Mouse (Mus musculus) ovary, postnatal 10 days (tissue): ENCODE measurements around the gene Il27.
"Not testable (repeated sequence)": the region's sequence is repeated elsewhere in the genome, so short reads cannot be mapped to it uniquely, and the experiment has no call there.

Source experiments
- DNase-seq: peaks from one replicate; pipeline ENCODE4 v3.0.0; 2022; ENCODE audit warnings: low spot score

Gene Il27

DNA sequence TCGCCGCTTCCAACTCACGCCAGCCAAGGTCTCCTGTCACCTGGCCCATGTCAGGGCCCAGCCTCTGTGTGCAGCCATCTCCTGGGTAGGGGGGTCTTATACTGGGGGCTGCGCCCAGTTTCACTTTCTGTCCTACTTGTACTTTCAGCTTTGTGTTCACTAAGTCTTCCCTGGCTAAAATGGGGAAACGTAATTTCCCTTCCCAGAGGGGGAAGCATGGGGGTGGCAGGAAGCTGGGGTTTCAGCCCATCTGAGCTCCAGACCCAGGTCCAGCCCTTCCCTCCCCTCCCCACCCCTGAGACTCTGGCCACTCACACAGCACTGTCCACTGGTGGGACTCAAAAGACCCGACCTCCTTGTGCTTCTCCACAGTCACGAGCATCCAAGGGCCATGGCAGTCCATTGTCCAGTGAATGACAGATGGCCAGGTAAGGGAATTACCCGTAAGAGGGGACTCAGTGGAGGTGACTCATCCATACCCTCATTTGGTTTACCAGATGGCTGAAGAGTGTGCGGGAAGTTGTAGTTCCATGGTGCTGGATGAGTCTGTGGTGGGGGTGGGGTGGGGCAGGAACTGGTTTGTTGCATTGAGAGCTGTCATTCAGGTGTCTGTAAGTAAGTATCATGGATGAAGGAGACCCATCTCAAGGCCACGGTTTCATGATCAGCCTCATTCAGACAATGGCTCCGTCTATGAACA lies at the start of gene Il27:
TSS of gene Il27 (minus strand) at position 80 of the 700 bp plus-strand sequence.
- DNase-seq: no peak

DNA sequence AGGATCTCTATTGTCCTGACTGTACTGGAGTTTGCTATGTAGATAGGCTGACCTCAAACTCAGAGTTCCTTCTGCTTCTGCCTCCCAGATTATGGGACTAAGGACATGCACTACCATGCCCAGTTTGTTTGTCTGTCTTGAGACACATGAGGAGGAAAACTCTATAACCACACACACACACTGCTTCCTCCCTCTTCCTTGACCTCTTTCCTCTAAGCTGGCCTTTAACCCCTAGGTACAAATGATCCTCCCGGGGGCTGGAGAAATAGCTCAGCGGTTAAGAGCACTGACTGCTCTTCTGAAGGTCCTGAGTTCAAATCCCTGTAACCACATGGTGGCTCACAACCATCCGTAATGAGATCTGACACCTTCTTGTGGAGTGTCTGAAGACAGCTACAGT lies 49.6 kb upstream of the Il27 start:
- no peak for DNase-seq

DNA sequence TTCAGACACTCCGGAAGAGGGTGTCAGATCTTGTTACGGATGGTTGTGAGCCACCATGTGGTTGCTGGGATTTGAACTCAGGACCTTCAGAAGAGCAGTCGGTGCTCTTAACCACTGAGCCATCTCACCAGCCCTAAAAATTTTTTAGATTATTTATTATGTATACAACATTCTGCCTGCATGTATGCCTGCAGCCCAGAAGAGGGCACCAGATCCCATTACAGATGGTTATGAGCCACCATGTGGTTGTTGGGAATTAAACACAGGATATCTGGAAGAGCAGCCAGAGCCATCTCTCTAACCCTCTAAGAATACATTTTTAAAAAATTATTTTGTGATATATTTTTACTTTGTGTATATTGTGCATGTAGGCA lies 48.5 kb upstream of the Il27 start:
- not testable (repeated sequence) for DNase-seq

DNA sequence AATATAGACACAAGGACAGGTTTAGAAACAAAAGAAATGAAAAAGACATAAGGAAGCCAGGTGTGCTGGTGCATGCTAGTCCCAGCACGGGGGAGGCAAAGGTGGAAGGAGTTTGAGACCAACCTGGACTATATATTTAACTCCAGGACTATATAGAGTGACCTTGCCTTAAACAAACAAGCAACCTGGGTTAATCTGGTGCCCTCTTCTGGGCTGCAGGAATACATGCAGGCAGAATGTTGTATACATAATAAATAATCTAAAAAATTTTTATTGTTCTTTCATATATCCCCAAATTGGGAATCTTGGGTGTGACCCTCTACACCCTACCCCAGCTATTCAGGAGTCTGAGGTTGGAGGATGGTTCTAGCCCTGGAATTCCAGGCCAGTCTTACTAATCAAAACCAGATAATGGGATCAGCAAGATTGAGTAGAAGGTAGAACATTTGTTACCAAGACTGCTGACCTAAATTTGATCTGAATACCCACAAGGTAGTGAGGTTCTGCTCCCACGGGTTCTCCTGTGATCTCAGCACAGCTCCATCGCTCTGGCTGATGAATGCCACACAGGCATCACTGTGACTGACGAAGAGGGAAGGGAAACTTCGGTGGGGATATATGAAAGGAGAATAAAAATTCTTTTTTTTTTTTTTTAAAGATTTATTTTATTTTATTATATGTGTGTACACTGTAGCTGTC lies 48.0 kb upstream of the Il27 start:
- no peak for DNase-seq

DNA sequence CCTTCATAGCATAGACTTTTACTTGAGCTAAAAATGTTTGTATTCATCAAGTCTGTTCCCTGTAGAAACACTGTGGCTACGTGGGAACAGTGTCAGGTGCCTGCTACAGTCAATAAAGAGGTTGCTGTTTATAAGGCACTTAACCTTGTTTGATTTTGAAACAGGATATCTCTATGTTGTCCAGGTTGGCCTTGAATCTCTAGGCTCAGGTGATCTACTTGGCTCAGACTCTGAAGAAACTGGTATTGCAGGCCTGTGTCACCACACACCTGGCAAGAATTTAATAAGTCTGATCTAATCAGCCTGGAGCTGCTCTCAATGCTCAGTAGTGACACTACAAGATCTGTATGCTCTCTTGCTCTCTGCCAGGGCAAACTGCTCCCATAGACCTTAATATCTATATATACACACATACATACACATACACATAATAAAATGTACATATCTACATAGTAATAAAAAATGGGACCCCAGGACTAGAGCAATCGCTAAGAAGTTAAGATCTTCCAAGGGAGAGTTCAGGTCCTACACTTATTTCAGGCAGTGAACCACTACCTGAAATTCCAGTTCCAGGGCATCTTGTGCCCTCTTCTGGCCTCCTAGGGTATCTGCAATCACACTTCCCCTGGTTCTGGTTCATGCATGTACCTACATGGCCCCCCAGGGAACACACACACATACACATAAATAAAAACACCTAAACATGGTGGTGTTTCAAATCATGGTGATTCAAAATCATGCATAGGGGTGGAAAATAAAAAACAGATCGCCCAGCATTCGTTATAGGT lies 42.2 kb upstream of the Il27 start:
- no peak for DNase-seq

DNA sequence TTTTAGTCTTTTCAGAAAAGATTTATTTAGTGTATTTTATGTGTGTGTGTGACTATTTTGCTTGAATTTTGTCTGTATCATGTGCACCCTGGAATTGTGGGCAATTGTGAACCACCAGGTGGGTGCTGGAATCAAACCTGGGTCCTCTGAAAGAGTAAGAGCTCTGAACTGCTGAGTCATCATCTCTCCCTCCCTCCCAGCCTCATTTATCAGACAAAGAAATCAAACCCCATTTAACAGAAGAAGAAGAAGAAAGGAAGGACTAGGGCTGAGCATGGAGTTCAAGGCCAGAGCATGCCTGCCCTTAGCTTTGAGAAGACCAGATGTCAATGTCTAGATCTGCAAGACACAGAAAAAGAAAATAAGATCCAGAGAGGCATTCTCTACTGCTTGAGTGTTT lies 40.6 kb upstream of the Il27 start:
- no peak for DNase-seq

DNA sequence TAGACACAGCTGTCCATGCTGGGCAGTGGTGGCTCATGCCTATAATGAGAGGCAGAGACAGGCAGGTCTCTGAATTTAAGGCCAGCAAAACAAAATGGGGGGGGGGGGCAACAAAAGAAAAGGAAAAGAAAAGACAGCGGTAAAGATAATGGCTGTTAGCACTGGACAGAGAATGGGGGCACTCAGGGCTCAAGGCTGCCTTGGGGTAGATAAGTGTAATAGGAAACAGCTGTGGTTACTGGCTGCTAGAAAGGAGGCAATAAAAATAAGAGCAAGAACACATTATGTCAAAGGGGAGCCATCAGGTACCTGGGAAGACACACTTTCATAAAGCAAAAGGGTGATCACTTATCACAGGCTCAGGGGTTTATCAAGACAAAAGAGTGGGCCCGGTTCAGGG lies 37.7 kb upstream of the Il27 start:
- DNase-seq: no peak

DNA sequence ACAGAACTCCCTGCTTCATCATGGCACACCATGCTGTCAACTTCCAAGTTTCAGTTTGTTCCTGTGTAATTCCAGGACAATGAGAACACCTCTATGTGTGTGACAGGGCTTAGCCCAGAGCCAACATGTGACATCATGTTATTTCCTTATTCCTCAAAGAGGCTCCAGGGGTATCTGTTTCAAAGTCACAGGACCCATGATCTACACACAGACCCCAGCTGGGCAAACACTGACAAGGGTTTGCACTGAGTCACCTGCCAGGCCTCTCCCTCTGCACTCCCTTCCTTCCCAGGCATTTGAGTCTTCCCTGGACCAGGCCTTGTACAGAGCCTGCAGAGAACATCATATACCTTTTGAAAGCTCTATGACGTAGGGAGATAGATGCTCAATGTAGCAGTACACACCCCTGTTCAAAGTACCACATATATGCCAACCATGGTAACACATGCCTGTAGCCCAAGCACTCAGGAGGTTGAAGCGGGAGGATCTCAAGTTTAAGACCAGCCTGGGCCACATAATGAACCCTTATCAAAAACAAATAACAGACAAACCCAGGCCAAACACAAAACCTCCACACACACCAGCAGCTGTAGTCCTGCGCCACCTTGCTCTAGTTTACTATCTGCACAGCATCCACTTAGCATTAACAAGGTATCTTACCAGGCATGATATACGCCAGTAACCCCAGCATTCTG lies 36.2 kb upstream of the Il27 start, which contains the start of gene Nupr1:
TSS of gene Nupr1 (minus strand) at position 38 of the 695 bp plus-strand sequence.
- DNase-seq: no peak

DNA sequence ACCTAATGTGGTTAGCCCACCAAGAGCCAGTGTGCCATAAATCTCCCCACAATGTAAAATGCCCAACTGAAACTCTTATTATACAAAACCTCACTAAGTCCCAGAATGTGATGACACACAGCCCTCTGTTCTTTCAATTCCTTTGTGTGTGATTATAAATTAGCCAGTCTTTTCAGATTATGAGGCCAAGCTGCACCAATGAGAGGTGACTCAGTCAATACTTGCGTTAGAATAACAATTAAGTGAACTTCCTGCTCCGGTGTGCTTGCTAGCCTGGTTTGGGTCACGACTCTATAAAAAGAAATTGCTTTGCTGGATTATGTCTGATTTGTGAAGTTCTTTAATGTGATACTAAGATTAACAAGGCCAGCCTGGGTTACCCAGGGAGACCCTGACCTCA lies 35.2 kb upstream of the Il27 start:
- DNase-seq: no peak

DNA sequence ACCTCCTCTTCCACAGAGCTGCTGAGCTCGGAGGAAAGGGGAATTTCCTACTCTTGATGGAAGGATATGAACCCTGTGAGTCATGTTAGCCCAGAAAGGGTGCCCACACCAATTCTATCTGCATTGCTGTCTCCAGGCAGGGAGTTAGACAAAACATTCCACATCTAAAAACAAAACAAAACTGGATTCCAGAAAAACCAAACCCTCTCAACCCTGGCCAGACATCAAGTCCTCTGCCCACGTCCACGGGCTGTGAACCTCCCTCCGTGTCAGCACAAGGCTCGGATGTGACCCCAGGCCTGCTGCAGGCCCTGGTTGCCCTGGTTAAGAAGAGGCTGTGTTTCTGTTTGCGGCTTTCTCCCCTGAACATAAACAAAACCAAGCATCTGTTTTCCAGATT lies 33.4 kb upstream of the Il27 start:
- no peak for DNase-seq

DNA sequence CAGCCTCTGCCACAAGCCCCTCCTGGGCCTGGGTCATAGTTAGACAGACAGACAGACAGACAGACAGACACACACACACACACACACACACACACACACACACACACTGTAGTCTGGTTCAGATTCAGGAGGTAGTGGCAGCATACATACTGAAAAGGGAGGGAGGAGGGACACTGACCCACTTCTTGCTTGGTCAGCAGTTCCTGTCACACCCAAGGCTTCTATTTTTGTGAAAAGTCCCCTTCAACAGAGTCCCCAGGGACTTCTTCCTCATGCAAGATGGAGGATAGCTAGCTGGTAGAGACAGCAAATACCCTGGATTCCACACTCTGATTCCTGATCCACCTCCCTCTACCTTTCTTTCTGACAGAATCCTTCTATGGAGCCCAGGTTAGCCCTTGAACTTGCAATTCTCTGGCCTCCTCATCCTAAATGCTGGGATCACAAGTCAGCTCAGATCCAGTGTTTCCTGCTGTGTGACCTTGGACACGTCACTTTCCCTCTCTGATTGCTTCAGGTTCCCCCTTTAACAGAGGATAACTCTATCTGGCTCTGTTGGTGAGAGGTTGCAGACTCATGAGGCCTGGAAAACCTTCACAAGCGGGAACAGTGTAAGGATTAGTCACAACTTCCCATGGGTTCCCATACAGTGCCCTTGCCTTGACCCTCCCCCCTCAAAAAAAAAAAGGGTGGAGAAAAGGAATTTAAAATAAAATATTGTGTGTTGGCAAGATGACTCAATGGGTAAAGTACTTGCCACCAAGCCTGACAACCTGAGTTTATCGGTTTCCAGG lies 31.3 kb upstream of the Il27 start:
- DNase-seq: no peak

DNA sequence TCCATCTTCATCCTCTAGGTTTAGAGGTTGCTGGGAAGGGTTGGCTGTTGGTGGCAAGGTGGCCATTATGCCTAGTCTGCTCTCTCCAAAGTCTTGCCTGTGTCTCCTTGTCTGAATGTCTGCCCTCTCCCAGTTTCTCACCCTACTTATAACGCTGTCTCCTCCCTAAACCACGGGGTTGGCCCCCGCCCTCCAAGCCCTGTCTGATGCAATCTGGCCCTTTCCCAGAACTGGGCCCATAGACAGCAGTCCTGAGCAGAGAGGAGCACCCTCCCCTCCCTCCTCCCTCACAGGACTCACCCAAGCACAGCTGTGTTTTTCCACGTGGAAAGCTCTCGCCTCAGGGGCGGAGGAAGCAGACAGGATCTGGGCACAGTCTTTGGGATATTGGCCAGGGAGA lies 30.6 kb upstream of the Il27 start:
- peak; percentile 18 for DNase-seq

DNA sequence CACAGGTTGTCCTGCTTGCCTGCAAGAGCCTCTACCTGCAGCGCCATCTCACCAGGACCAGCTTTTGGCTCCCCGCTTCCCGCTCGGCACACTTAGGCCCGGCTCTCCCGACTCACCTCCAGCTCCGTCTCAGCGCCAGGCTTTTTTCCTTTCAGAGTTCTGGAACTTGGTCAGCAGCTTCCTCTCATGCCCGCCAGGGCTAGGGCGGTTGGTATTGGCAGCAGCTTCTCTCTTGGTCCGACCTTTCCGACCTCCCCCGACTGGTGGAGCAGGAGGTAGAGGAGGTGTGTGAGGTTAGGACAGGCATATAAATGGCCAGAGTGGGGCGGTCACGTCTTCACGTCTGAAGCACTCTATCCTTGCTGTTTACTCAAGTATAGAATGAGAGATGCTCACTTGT lies 30.0 kb upstream of the Il27 start:
- no peak for DNase-seq

DNA sequence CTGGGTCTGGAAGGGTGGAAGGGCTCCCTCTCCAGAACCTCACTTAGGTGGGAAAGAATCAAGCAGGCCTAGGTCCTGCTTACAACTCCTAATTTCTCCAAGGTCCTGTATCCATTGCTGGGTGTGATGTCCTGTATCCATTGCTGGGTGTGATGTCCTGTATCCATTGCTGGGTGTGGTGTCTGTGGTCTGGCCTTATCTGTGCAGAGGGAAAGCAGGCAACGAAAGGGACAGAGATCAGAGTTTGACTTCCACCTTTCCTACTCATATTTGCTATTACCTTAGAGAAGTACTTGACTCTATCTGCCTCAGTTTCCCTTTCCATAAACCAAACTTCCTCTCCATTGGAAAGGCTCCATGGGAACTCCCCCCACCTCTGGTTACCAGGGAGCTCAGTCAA lies 28.6 kb upstream of the Il27 start:
- no peak for DNase-seq

DNA sequence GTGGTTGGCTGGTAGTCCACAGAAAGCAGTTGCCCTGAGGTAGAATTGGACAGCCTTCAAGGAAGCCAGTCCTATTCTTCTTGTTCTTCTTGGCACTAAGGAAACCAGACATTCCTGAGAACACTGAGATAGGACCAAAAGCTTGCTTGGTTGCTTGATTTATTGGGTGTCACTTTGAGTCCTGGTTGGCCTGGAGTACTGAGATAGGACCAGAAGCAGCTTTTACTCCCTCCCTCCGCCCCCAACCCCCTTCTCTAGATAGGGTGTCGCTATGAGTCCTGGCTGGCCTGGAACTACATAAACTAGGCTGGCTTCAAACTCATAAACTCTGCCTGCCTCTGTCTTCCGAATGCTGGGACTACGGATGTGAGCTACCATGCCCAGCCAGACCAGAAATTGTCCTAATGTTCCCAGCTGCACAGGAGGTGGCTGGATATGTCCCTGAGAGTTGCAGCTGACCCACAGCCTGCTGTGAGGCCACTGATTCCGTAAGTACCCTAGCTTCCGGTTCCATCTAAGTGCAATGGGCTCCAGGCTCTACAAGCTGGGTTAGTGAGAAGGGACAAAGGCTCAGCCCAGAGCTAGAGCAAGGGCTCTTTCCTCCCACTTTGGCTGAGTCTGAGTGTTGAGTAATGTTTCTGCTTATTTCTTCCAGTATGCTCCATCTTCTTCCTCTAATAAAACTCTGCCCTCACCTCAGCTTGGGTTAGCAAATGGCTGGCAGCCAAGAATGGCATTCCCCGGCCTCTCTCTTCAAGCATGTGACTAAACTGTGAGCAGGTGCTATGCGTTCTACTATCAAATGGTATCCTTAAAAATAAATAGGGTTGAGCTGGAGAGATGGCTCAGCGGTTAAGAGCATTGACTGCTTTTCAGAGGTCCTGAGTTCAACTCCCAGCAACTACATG lies 27.0 kb upstream of the Il27 start:
- DNase-seq: no peak

DNA sequence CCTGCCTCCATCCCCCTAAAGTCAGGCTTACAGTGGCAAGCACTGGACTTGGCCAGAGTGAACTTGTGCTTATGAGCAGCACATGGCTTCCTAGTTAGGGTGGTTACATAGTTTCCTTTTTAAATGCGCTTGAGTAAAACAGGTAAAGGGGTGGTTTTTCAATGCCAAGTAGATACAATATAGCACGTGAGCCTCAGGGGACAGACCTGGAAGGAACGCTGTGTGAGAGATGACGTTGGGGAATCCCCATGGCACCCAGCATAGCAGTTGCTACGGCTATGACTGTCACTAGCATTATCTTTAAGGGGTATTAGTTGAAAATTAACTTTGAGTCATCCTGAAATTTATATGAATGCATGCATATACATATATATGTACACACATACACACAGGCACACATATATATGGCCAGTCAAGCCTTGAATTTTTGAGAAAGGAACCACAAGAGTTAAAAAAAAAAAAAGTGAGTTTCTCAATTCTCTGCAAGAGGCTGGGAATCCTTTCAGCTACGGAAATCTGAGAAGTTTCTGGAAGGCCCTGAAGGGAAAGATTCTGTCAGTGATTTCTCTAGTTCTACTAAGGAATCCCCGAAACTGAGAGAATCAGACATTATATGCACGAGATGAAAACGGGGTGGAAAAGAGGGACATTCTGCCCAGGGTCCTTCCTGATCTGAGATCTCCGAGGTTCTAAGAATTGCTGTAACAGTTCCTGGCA lies 25.0 kb upstream of the Il27 start:
- no peak for DNase-seq

DNA sequence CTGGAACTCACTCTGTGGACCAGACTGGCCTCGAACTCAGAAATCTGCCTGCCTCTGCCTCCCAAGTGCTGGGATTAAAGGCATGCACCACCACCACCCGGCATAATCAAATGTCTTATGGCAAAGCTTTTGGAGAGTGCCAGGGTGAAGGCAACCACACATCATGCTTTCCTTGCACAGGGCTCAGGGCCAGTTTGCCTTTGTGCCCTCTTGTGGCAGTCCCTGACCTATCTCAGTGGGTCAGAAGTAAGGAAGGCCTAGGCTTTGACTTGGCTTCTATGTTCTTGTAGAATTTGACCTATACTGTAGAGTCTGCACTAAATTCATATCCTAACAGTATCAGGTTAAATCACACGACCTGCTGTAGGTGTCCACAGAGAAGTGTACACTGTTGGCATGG lies 22.0 kb upstream of the Il27 start:
- DNase-seq: no peak

DNA sequence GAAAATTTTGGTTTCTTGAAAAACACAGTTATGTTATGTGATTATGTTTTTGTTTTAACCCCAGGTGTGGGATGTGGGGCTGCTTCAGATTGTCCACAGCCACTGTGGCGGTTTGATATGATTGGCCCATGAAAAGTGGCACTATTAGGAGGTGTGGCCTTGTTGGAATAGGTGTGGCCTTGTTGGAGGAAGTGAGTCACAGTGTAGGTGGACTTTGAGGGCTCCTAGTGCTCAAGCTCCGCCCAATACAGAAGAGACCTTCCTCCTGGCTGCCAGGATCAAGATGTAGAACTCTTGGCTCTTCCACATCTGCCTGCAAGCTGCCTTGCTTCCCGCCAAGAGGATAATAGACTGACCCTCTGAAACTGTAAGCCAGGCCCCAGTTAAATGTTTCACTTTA lies 18.0 kb upstream of the Il27 start:
- DNase-seq: no peak

DNA sequence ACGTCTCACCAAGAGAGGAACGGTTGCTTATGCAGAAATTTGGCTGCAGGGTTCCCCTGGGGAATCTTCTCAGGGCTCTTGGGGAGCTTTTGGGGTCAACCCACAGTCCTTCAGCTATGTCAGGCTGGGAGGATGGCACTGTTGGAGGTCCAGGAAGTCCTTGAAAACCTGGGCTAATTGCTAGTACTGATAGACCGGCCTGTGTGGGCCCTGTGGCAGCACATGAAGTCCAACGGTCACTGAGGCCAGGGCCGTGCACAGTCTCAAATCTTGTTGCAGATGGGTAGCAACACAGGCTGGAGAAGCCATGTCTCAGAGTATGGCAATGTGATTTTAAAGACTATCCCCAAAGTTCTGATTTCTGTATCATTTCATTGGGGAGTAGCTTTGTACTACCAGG lies 13.1 kb upstream of the Il27 start:
- DNase-seq: no peak

DNA sequence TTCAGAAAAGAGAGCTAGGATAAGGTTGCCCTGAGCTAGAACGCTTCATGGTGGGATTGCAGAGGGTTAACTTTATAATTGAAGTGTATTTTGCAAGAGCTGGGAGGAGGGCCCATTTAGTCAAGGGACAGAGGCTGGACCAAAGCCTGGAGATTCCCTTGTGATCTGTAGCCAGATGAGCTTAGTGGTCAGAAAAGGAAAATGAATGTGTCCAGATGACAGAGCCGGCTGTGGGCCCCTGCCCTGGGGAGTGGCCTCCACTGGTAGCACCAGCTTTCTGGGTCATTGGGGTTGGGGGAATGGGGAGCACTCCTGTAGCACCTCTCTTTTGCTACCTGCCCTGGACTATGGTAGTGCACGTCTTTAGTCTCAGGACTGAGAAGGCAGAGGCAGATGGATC lies 12.3 kb upstream of the Il27 start:
- peak; percentile 17 for DNase-seq
